8 mouse cellular contexts compared by ENCODE assay signal in the genomic region with DNA sequence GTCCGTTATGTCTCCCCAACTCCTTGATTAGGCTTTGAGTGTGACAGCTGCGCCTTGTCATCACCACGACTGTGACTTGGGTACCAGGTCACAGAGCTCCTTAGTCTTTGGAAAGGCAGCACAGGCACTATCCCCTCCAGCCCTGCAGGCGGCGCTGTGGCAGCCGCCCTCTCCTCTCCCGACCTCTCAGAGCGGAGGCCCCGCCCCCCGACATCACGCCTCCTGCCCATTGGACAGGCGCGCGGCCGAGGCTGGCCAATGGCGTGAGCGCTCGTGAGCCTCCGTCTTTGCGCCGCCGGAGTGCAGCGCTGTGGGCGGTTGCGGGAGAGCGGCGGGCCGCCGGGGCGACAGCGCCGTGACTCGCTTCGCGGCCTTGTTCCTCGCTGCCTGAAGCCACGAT. TPM values are rescaled to one million over a fixed set of nuclear protein-coding genes. Genes with fewer than 3 reads are reported as not detected.
DNase-seq lines count a peak whose midpoint lies in the region; ATAC-seq and TF ChIP-seq lines count a peak whose summit lies in the region.

A gene (plus strand): TSS at position 232 of the 400 bp plus-strand sequence.

- H3K36me3 ChIP-seq in CH12.LX (replicated peaks in 1 of 2; ENCODE audit: control insufficient read depth in 1 of 2, insufficient read depth in 1 of 2, low read length in 1 of 2) = peaks cover 24 to 36% of the 10 kb centered on the region in 2 experiments
- peaks cover 7% of the 10 kb centered on the region; the same call in 1 of the 2 replicates for H3K36me3 ChIP-seq in forebrain, embryonic 12.5 days (replicated peaks)
- H3K36me3 ChIP-seq in heart, postnatal 0 days (replicated peaks; ENCODE audit: control insufficient read depth, insufficient read depth, low read length) = peaks cover 9% of the 10 kb centered on the region
- 0 out of 2 replicates have a peak, but pooled peaks cover 2% of the 10 kb centered on the region for H3K36me3 ChIP-seq in liver, embryonic 16.5 days (ENCODE audit: control insufficient read depth, insufficient read depth)
- H3K36me3 ChIP-seq in neural tube, embryonic 13.5 days = peaks cover 11% of the 10 kb centered on the region
- peaks cover 2% of the 10 kb centered on the region for H3K36me3 ChIP-seq in testis, adult 2 months (ENCODE audit: control insufficient read depth, insufficient read depth, low read length)

- in situ Hi-C loops in CH12.LX (cut with MboI; ENCODE audit: low pct_ligation_motif_present, low pct_unique_long_range_greater_than_20kb, low sequenced_read_pairs) = no loop called here

- DNase-seq in CH12.LX (ENCODE audit: extremely low read depth) = peak; percentile 98
- DNase-seq in c-Kit-positive CD71-positive TER-119-negative erythroid progenitor cells, embryonic 14.5 days (ENCODE audit: low read depth) = peak; percentile 95
- peak; percentile 97 for DNase-seq in heart, postnatal 0 days (ENCODE audit: low spot score)
- peak; percentile 99 to 100 for DNase-seq in kidney, postnatal 4 days

- peak; percentile 14 for TF ChIP-seq RAD21 in CH12.LX (IDR thresholded peaks at IDR 0.05; ENCODE audit: low read depth, low read length)

- H3K9ac ChIP-seq in CH12.LX (ENCODE audit: insufficient read depth, low read depth) = peak within 1 kb of the TSS; percentile 92
- H3K9ac ChIP-seq in forebrain, embryonic 12.5 days = peak within 1 kb of the TSS; percentile 64
- peak within 1 kb of the TSS; percentile 81 for H3K9ac ChIP-seq in heart, postnatal 0 days (replicated peaks; ENCODE audit: low read depth, low read length)
- H3K9ac ChIP-seq in liver, embryonic 16.5 days (ENCODE audit: low read depth, low read length) = peak within 1 kb of the TSS; percentile 90
- peak within 1 kb of the TSS; percentile 82 for H3K9ac ChIP-seq in neural tube, embryonic 13.5 days

- peaks cover 41% of the 10 kb centered on the region for H3K79me2 ChIP-seq in CH12.LX (replicated peaks; ENCODE audit: control insufficient read depth, extremely low read depth, insufficient read depth, poor library complexity, severe bottlenecking)

- dilution Hi-C loops in CH12.LX (cut with MboI; ENCODE audit: extremely low pct_ligation_motif_present, extremely low pct_unique_long_range_greater_than_20kb, low sequenced_read_pairs) = no loop called here

- no peaks in the 10 kb centered on the region for H3K9me3 ChIP-seq in CH12.LX (replicated peaks; ENCODE audit: low read length)
- H3K9me3 ChIP-seq in forebrain, embryonic 12.5 days = 0 out of 2 replicates have a peak, but pooled peaks cover under 1% of the 10 kb centered on the region
- H3K9me3 ChIP-seq in heart, postnatal 0 days (replicated peaks; ENCODE audit: control insufficient read depth, low read length) = no peaks in the 10 kb centered on the region
- H3K9me3 ChIP-seq in liver, embryonic 16.5 days (replicated peaks; ENCODE audit: control insufficient read depth, low read length) = no peaks in the 10 kb centered on the region
- no peaks in the 10 kb centered on the region for H3K9me3 ChIP-seq in neural tube, embryonic 13.5 days

- H3K27ac ChIP-seq in CH12.LX (ENCODE audit: insufficient read depth, low read depth) = peak within 1 kb of the TSS; percentile 62
- H3K27ac ChIP-seq in forebrain, embryonic 12.5 days = peak within 1 kb of the TSS; percentile 68
- peak within 1 kb of the TSS; percentile 94 for H3K27ac ChIP-seq in heart, postnatal 0 days (ENCODE audit: low read depth)
- H3K27ac ChIP-seq in liver, embryonic 16.5 days (ENCODE audit: low read length) = peak within 1 kb of the TSS; percentile 78
- peak within 1 kb of the TSS; percentile 86 for H3K27ac ChIP-seq in neural tube, embryonic 13.5 days (replicated peaks)
- H3K27ac ChIP-seq in testis, adult 2 months (ENCODE audit: control insufficient read depth, insufficient read depth, low read depth, low read length) = peak within 1 kb of the TSS; percentile 96

- peaks cover 16 to 50% of the 10 kb centered on the region in 2 experiments for H3K4me1 ChIP-seq in CH12.LX (ENCODE audit: control insufficient read depth in 1 of 2, insufficient read depth in 2 of 2)
- H3K4me1 ChIP-seq in forebrain, embryonic 12.5 days = peaks cover 15% of the 10 kb centered on the region
- H3K4me1 ChIP-seq in heart, postnatal 0 days (ENCODE audit: control insufficient read depth, insufficient read depth) = peaks cover 6% of the 10 kb centered on the region
- H3K4me1 ChIP-seq in liver, embryonic 16.5 days (ENCODE audit: control insufficient read depth, low read depth, low read length) = peaks cover 13% of the 10 kb centered on the region
- peaks cover 25% of the 10 kb centered on the region for H3K4me1 ChIP-seq in neural tube, embryonic 13.5 days (replicated peaks)
- H3K4me1 ChIP-seq in testis, adult 2 months (ENCODE audit: control insufficient read depth, insufficient read depth, low read length) = peaks cover 7% of the 10 kb centered on the region

- no peak for TF ChIP-seq EP300 in CH12.LX (IDR thresholded peaks at IDR 0.05; ENCODE audit: low read length)
- TF ChIP-seq EP300 in heart, postnatal 0 days (IDR thresholded peaks at IDR 0.05; ENCODE audit: low read depth) = no peak

- TF ChIP-seq POLR2A in CH12.LX (IDR thresholded peaks at IDR 0.05; ENCODE audit: low read depth, low read length) = peak; percentile 78
- peak; percentile 92 for TF ChIP-seq POLR2A in testis, adult 2 months (IDR thresholded peaks at IDR 0.05; ENCODE audit: control insufficient read depth, low read depth, low read length)

- H3K27me3 ChIP-seq in CH12.LX (replicated peaks) = no peaks in the 10 kb centered on the region
- H3K27me3 ChIP-seq in forebrain, embryonic 12.5 days = peaks cover 5% of the 10 kb centered on the region; the same call in 1 of the 2 replicates
- H3K27me3 ChIP-seq in heart, postnatal 0 days (ENCODE audit: control insufficient read depth, insufficient read depth, low read length) = no peaks in the 10 kb centered on the region
- H3K27me3 ChIP-seq in liver, embryonic 16.5 days (ENCODE audit: control insufficient read depth, insufficient read depth, low read depth, low read length) = no peaks in the 10 kb centered on the region
- H3K27me3 ChIP-seq in neural tube, embryonic 13.5 days = no peaks in the 10 kb centered on the region
- H3K27me3 ChIP-seq in testis, adult 2 months (ENCODE audit: control insufficient read depth, insufficient read depth, low read length) = no peaks in the 10 kb centered on the region

- peak within 1 kb of the TSS; percentile 57 to 89 (median 80) for H3K4me3 ChIP-seq in CH12.LX (replicated peaks in 1 of 3; ENCODE audit: low read depth in 2 of 3, low read length in 2 of 3, poor library complexity in 1 of 3)
- peak within 1 kb of the TSS; percentile 89 for H3K4me3 ChIP-seq in forebrain, embryonic 12.5 days (replicated peaks)
- peak within 1 kb of the TSS; percentile 92 for H3K4me3 ChIP-seq in heart, postnatal 0 days (ENCODE audit: low read depth, low read length)
- peak within 1 kb of the TSS; percentile 92 for H3K4me3 ChIP-seq in liver, embryonic 16.5 days (ENCODE audit: low read depth, low read length)
- peak within 1 kb of the TSS; percentile 86 for H3K4me3 ChIP-seq in neural tube, embryonic 13.5 days
- peak within 1 kb of the TSS; percentile 99 for H3K4me3 ChIP-seq in testis, adult 2 months (ENCODE audit: control insufficient read depth, low read depth, low read length)

- under 1% methylated on average over 37 of the region's 37 CpGs for WGBS in forebrain, embryonic 12.5 days
- under 1% methylated on average over 37 of the region's 37 CpGs for WGBS in heart, postnatal 0 days
- under 1% methylated on average over 37 of the region's 37 CpGs for WGBS in liver, embryonic 16.5 days (ENCODE audit: insufficient replicate concordance)
- WGBS in neural tube, embryonic 13.5 days = under 1% methylated on average over 37 of the region's 37 CpGs

- peak; percentile 98 for ATAC-seq in forebrain, embryonic 12.5 days (ENCODE audit: low FRiP score)
- ATAC-seq in heart, postnatal 0 days (ENCODE audit: insufficient read depth, low read depth) = peak; percentile 98
- peak; percentile 99 for ATAC-seq in liver, embryonic 16.5 days (ENCODE audit: low read depth)
- peak; percentile 98 for ATAC-seq in neural tube, embryonic 13.5 days (ENCODE audit: low read depth)

- peak within 1 kb of the TSS; percentile 98 for H3K4me2 ChIP-seq in CH12.LX (ENCODE audit: insufficient read depth, low read depth, poor library complexity, severe bottlenecking)
- peak within 1 kb of the TSS; percentile 62 for H3K4me2 ChIP-seq in forebrain, embryonic 12.5 days
- H3K4me2 ChIP-seq in heart, postnatal 0 days (ENCODE audit: low read depth, low read length) = peak within 1 kb of the TSS; percentile 84
- peak within 1 kb of the TSS; percentile 69 for H3K4me2 ChIP-seq in liver, embryonic 16.5 days (ENCODE audit: low read depth, low read length)
- peak within 1 kb of the TSS; percentile 78 for H3K4me2 ChIP-seq in neural tube, embryonic 13.5 days

- TF ChIP-seq CTCF in CH12.LX (conservative IDR thresholded peaks at IDR 0.05 in 1 of 2, IDR thresholded peaks at IDR 0.05 in 1 of 2; ENCODE audit: low read depth in 2 of 2, low read length in 2 of 2) = peak; percentile 92
- TF ChIP-seq CTCF in heart, postnatal 0 days (IDR thresholded peaks at IDR 0.05; ENCODE audit: low read depth) = peak; percentile 98
- peak; percentile 99 for TF ChIP-seq CTCF in testis, adult 2 months (IDR thresholded peaks at IDR 0.05; ENCODE audit: control insufficient read depth, insufficient read depth, insufficient replicate concordance, low read depth, low read length)

TF ChIP-seq in CH12.LX, 34 proteins besides CTCF, POLR2A, EP300 and RAD21 (continues in another document):
- TF ChIP-seq ZMIZ1 (IDR thresholded peaks at IDR 0.05; ENCODE audit: low read depth, low read length) = peak; percentile 78
- TF ChIP-seq ZC3H11A (IDR thresholded peaks at IDR 0.05; ENCODE audit: low read depth, low read length) = no peak
- no peak for TF ChIP-seq ELF1 (IDR thresholded peaks at IDR 0.05; ENCODE audit: low read depth, low read length)
- no peak for TF ChIP-seq ZKSCAN1 (IDR thresholded peaks at IDR 0.05; ENCODE audit: borderline replicate concordance, low read depth, low read length)
- TF ChIP-seq RCOR1 (conservative IDR thresholded peaks at IDR 0.05; ENCODE audit: low read depth, low read length) = no peak
- TF ChIP-seq TBP (conservative IDR thresholded peaks at IDR 0.05; ENCODE audit: low read depth, low read length) = no peak
- TF ChIP-seq HCFC1 (IDR thresholded peaks at IDR 0.05; ENCODE audit: low read depth, low read length) = peak; percentile 66
- TF ChIP-seq TCF12 (IDR thresholded peaks at IDR 0.05; ENCODE audit: low read depth, low read length) = peak; percentile 45; the same call in 1 of the 2 replicates

RNA-seq across cellular contexts. Expression of the gene that starts here (rescaled TPM):
- total RNA-seq in CH12.LX (2012; rRNA removed) (135 and 154 TPM in 2 replicates), CH12.LX (2014; rRNA removed) (221 and 235 TPM in 2 replicates)
- polyA plus RNA-seq in CH12.LX (2012; ENCODE audit: insufficient read length, low read depth) = 138 and 153 TPM in 2 replicates
- 156 and 160 TPM in 2 replicates for polyA plus RNA-seq in forebrain, embryonic 12.5 days (2016; fragmentation: Nextera tagmentation; extraction: Ambion mirVana)
- total RNA-seq in heart, postnatal 0 days (2014; rRNA removed; ENCODE audit: low replicate concordance) = 62.5 and 65.0 TPM in 2 replicates
- polyA plus RNA-seq in heart, postnatal 0 days (2015; fragmentation: Nextera tagmentation; extraction: Ambion mirVana) = 147 and 155 TPM in 2 replicates
- 51.4 and 69.8 TPM in 2 replicates for polyA plus RNA-seq in liver, embryonic 16.5 days (2015; fragmentation: Nextera tagmentation; extraction: Ambion mirVana)
- polyA plus RNA-seq in neural tube, embryonic 13.5 days (2015; fragmentation: Nextera tagmentation; extraction: Ambion mirVana) = 139 and 143 TPM in 2 replicates
- polyA plus RNA-seq in testis, adult 2 months (2012; rRNA removed) = 96.3 and 98.7 TPM in 2 replicates

Comparison
In these comparisons a context has a peak if more than half of its experiments do, and no peak if none do; other contexts are left out.
1. Peak in every context shown above with its lines: DNase-seq, ATAC-seq, H3K4me3 ChIP-seq and H3K27ac ChIP-seq.